Mouse (Mus musculus) lung, embryonic 16.5 days (tissue): ENCODE measurements around the gene Tmem202. TPM values are rescaled to one million over a fixed set of nuclear protein-coding genes. Genes with fewer than 3 reads are reported as not detected.

Experiments used
- ATAC-seq: fragments of 200-750 bp; cut with Nextera tagmentation; 2 replicates; pipeline ENCODE4 v1.8.0; 2017; ENCODE audit warnings: low read depth, mild to moderate bottlenecking, moderate library complexity
- H3K27ac ChIP-seq: fragments of 300-500 bp; sonication (generic); 2 replicates; pipeline ENCODE4 v1.5.1; 2014; ENCODE audit warnings: mild to moderate bottlenecking, control low read depth, low read length
- H3K27me3 ChIP-seq: fragments of 300-500 bp; sonication (generic); 2 replicates; pipeline ENCODE4 v1.6.1; 2014; ENCODE audit warnings: low read depth, low read length, mixed read lengths; ENCODE audit not compliant: control insufficient read depth, insufficient read depth
- H3K36me3 ChIP-seq: fragments of 300-500 bp; sonication (generic); 2 replicates; pipeline ENCODE4 v1.6.1; 2014; ENCODE audit warnings: low read length; ENCODE audit not compliant: control insufficient read depth, insufficient read depth
- H3K4me1 ChIP-seq: fragments of 300-500 bp; sonication (generic); replicated peaks from 2 replicates; pipeline ENCODE4 v1.6.1; 2014; ENCODE audit warnings: low read length, mixed read lengths; ENCODE audit not compliant: control insufficient read depth, insufficient read depth
- H3K4me2 ChIP-seq: fragments of 300-500 bp; sonication (generic); 2 replicates; pipeline ENCODE4 v1.6.1; 2014; ENCODE audit warnings: low read depth, low read length, control low read depth
- H3K4me3 ChIP-seq: fragments of 300-500 bp; sonication (generic); 2 replicates; pipeline ENCODE4 v1.5.1; 2014; ENCODE audit warnings: mild to moderate bottlenecking, low read length, control low read depth
- H3K9ac ChIP-seq: fragments of 300-500 bp; sonication (generic); 2 replicates; pipeline ENCODE4 v1.6.1; 2014; ENCODE audit warnings: low read length, control low read depth
- H3K9me3 ChIP-seq: fragments of 300-500 bp; sonication (generic); 2 replicates; pipeline ENCODE4 v1.6.1; 2016; ENCODE audit warnings: low read length; ENCODE audit not compliant: control insufficient read depth
- WGBS: fragments of 180-500 bp; shearing (Covaris S2); extraction: QIAGEN DNeasy Blood & Tissue Kit; methylation state at CpG from one replicate; pipeline ENCODE4 v1.1.7; 2014; 5-methylcytosine and 5-hydroxymethylcytosine counted together
- polyA plus RNA-seq: library from polyadenylated mRNA; unstranded; fragments of >200 nt; fragmentation: Nextera tagmentation; extraction: Ambion mirVana; gene quantifications from 2 replicates; pipeline ENCODE4 v1.2.1, GENCODE M21; 2015

Tmem202 gene
- polyA plus RNA-seq, 1 experiment from 2014 or later, result not detected

DNA sequence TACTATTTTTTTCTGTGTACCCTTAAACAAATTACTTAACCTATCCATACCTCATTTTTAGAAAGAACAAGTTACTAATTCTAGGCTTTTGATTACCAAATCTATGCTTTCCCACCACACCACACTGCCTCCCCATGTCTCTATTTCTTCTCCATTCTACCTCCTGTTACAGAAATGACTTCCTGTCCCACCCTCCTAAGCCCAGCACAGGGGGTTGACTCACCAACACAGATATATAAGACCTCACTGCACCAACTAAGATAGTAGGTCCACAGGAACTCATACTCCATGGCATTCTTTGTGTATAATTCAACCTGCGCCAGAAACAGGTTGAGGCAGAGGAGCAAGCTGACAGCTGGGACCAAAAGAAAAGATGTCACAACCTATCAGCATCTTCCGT, 20.3 kb downstream of the Tmem202 start:
- H3K4me2 ChIP-seq, result no peak overlapping the region
- 73% methylated on average over 2 of the region's 2 CpGs for WGBS
- no peaks in the 10 kb centered on the region for H3K4me1 ChIP-seq
- ATAC-seq, result no peak
- H3K4me3 ChIP-seq, result no peak overlapping the region
- H3K27me3 ChIP-seq, result no peaks in the 10 kb centered on the region
- no peaks in the 10 kb centered on the region for H3K36me3 ChIP-seq
- H3K9ac ChIP-seq, result no peak overlapping the region
- H3K9me3 ChIP-seq, result no peaks in the 10 kb centered on the region
- no peak overlapping the region for H3K27ac ChIP-seq

DNA sequence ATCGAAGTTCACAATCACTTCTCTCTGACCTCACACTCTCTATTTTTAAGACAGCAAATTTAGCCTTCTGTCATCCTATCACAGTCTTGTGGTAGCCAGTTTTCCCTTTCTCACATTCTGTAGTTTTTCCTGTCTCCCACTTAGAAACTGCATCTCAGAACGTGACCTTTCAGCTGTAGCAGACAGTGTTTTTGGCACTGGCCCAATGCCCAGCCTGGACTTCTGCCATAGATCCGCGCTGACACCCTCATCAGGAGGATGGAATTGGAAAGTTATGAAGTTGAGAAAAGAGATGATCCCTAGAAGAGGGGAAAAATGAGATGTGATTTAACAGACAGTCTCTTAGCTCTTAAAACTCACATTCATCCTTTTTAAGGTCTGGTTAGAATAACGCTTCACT, 20.7 kb downstream of the Tmem202 start:
- no peak overlapping the region for H3K9ac ChIP-seq
- ATAC-seq, result no peak
- H3K27me3 ChIP-seq, result no peaks in the 10 kb centered on the region
- H3K9me3 ChIP-seq, result no peaks in the 10 kb centered on the region
- no peaks in the 10 kb centered on the region for H3K4me1 ChIP-seq
- no peak overlapping the region for H3K4me3 ChIP-seq
- 45% methylated on average over 5 of the region's 5 CpGs for WGBS
- no peak overlapping the region for H3K27ac ChIP-seq
- no peaks in the 10 kb centered on the region for H3K36me3 ChIP-seq
- no peak overlapping the region for H3K4me2 ChIP-seq

DNA sequence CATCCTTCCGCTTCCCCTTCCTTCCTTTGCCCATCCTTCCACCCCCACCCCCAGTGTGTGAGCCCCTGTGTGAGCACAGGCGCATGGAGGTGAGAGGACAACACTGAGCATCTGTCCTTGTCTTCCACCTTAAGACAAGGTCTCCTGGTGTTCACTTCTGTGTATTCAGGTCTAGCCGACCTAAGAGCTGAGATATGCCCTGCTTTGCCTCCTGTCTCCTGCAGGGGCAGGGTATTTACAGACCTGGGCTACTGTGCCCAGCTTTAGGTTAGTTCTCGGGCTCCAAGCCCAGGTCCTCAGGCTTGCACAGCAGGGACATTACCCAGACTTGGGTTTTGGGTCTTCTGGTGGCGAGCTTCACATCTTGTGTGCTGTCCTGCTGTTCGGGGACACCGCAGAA, 22.5 kb downstream of the Tmem202 start:
- Histone ChIP-seq H3K36me3 (no peaks in the 10 kb centered on the region), H3K4me3 (no peak overlapping the region), H3K9ac (no peak overlapping the region), H3K4me2 (no peak overlapping the region), H3K27ac (no peak overlapping the region), H3K9me3 (no peaks in the 10 kb centered on the region), H3K4me1 (no peaks in the 10 kb centered on the region), H3K27me3 (no peaks in the 10 kb centered on the region)
- 51% methylated on average over 7 of the region's 7 CpGs for WGBS
- ATAC-seq, result no peak

- 27% methylated on average over 3 of the region's 3 CpGs for WGBS
- Histone ChIP-seq H3K4me1 (no peaks in the 10 kb centered on the region), H3K4me3 (no peak overlapping the region), H3K9me3 (no peaks in the 10 kb centered on the region), H3K4me2 (no peak overlapping the region), H3K27me3 (no peaks in the 10 kb centered on the region), H3K9ac (no peak overlapping the region), H3K27ac (no peak overlapping the region), H3K36me3 (no peaks in the 10 kb centered on the region)
- ATAC-seq, result no peak
These were observed 24.6 kb downstream of the Tmem202 start for GRCm38 (mm10) chr9:59515069-59515468.

DNA sequence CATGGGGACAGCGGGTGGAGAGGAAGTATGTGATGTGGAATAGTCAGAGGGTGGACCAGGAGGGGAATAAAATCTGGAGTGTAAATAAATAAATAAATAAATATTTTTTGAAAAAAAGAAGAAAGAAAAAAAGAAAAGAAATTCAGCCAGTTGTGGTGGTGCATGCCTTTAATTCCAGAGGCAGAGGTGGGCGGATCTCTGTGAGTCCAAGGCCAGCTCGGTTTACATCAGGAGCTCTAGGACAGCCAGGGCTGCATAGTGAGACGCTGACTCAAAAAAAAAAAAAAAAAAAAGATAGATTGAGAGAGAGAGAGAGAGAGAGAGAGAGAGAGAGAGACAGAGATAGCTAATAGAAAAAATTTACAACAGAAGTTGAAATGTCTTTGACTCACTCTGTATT, 27.3 kb downstream of the Tmem202 start:
- no peak overlapping the region for H3K27ac ChIP-seq
- no peaks in the 10 kb centered on the region for H3K4me1 ChIP-seq
- H3K36me3 ChIP-seq, result no peaks in the 10 kb centered on the region
- no peak overlapping the region for H3K9ac ChIP-seq
- H3K4me3 ChIP-seq, result no peak overlapping the region
- H3K9me3 ChIP-seq, result no peaks in the 10 kb centered on the region
- no peak overlapping the region for H3K4me2 ChIP-seq
- 29% methylated on average over 4 of the region's 4 CpGs for WGBS
- no peak for ATAC-seq
- H3K27me3 ChIP-seq, result no peaks in the 10 kb centered on the region

- no peak for ATAC-seq
- no peaks in the 10 kb centered on the region for H3K4me1 ChIP-seq
- no peak overlapping the region for H3K4me2 ChIP-seq
- H3K27me3 ChIP-seq, result no peaks in the 10 kb centered on the region
- no peak overlapping the region for H3K9ac ChIP-seq
- no peak overlapping the region for H3K27ac ChIP-seq
- H3K9me3 ChIP-seq, result no peaks in the 10 kb centered on the region
- H3K4me3 ChIP-seq, result no peak overlapping the region
- WGBS, result 41% methylated on average over 1 of the region's 1 CpGs
- no peaks in the 10 kb centered on the region for H3K36me3 ChIP-seq
These were observed 31.5 kb downstream of the Tmem202 start for GRCm38 (mm10) chr9:59508146-59508545.

DNA sequence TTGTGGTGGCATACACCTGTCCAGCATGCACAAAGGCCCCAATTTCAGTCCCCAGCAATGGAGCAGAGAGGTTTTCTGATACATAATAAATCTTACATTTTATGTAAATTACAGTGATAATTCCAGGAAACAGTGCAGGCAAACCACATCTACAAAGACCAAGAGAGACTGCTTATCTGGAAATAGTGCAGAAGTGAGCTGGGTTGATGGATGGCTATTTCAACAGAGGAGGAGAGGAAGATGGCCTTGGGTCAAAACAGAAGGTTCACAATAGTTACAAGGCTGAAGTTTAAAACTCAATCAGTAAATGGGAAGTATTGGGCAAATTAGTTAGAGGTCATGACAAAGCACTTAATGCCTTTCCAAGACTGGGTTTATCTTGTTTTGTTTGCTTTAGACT, 52.3 kb downstream of the Tmem202 start:
- Histone ChIP-seq H3K36me3 (no peaks in the 10 kb centered on the region), H3K27ac (peak overlapping the region; percentile 99), H3K4me3 (peak overlapping the region; percentile 100), H3K27me3 (no peaks in the 10 kb centered on the region), H3K4me2 (peak overlapping the region; percentile 63), H3K9ac (peak overlapping the region; percentile 99), H3K4me1 (peaks cover 5% of the 10 kb centered on the region; the same call in 1 of the 2 replicates), H3K9me3 (no peaks in the 10 kb centered on the region)
- no peak for ATAC-seq

- peak within 1 kb of the TSS; percentile 100 for H3K4me3 ChIP-seq
- H3K9ac ChIP-seq, result peak within 1 kb of the TSS; percentile 99
- peaks cover 8% of the 10 kb centered on the region; the same call in 1 of the 2 replicates for H3K4me1 ChIP-seq
- ATAC-seq, result peak; percentile 98
- under 1% methylated on average over 49 of the region's 56 CpGs for WGBS
- peak within 1 kb of the TSS; percentile 99 for H3K27ac ChIP-seq
- H3K27me3 ChIP-seq, result no peaks in the 10 kb centered on the region
- peak within 1 kb of the TSS; percentile 97 for H3K4me2 ChIP-seq
- no peaks in the 10 kb centered on the region for H3K9me3 ChIP-seq
- H3K36me3 ChIP-seq, result no peaks in the 10 kb centered on the region
These were observed 53.0 kb downstream of the Tmem202 start, which contains the start of gene Arih1 for GRCm38 (mm10) chr9:59486549-59487065. TSS of gene Arih1 (minus strand) at chr9:59486618.

DNA sequence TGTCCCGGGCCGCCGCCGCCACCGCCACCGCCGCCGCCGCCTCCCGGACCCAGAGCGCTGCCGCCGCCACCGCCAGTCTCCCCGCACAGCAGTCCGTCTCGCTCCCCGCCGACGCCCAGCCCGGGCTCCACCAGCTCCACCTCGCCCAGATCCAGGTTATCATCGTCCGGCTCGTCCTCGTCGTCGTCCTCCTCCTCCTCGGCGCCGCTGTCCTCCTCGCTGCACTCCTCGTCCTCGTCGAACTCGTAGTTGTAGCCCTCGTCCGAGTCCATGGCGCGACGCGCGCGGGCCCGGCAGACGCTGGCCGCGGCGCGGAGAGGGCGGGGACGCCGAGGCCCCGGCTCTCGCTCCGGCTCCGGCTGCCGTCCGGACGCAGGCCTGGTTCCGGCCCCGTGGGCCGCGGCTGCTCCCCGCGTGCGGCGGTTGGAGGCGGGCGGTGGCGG, 53.5 kb downstream of the Tmem202 start:
- Histone ChIP-seq H3K27me3 (no peaks in the 10 kb centered on the region), H3K9ac (peak overlapping the region; percentile 99), H3K27ac (peak overlapping the region; percentile 99), H3K4me3 (peak overlapping the region; percentile 100), H3K4me2 (peak overlapping the region; percentile 97), H3K9me3 (no peaks in the 10 kb centered on the region), H3K36me3 (no peaks in the 10 kb centered on the region), H3K4me1 (peaks cover 8% of the 10 kb centered on the region; the same call in 1 of the 2 replicates)
- WGBS, result 0% methylated on average over 30 of the region's 71 CpGs
- peak; percentile 78 for ATAC-seq
